Mouse (Mus musculus) gastrocnemius, adult 2 months (tissue): ENCODE results near the gene Usp44. TPM values are rescaled to one million over a fixed set of nuclear protein-coding genes. Genes with fewer than 3 reads are reported as not detected.

Experiments used
- DNase-seq: peaks from one replicate; pipeline ENCODE4 v3.0.0; 2022
- H3K27ac ChIP-seq: fragments of 200-600 bp; 2 replicates; pipeline ENCODE4 v1.8.1; 2022; ENCODE audit warnings: mild to moderate bottlenecking
- H3K4me3 ChIP-seq: fragments of 200-600 bp; 2 replicates; pipeline ENCODE4 v1.8.1; 2022; ENCODE audit warnings: mild to moderate bottlenecking, moderate library complexity
- CTCF ChIP-seq: fragments of 200-600 bp; IDR thresholded peaks from 2 replicates; pipeline ENCODE4 v1.8.1; 2022; ENCODE audit warnings: antibody characterized with exemption, mild to moderate bottlenecking, moderate library complexity
- intact Hi-C: fragments of 180-260 bp; cut with DNase I; formaldehyde crosslinking; loops from one replicate; pipeline ENCODE4 v1.15.1; 2025
- total RNA-seq, 2 experiments: library from RNA; stranded (reverse); gene quantifications; 2 replicates each; pipeline ENCODE4 v1.2.3; 2021

The Usp44 gene
- total RNA-seq, 2 experiments from 2014 or later, result 0.31 to 0.33 TPM

GRCm38 (mm10) chr10:93897043-93897646 is 65.8 kb downstream of the Usp44 start, which contains the start of gene Metap2:
Gene Metap2, minus strand, starts transcription at chr10:93897093.
- no peak for TF ChIP-seq CTCF
- Histone ChIP-seq H3K4me3 (no peak within 1 kb of the TSS), H3K27ac (no peak within 1 kb of the TSS)
- DNase-seq, result no peak
- intact Hi-C loops, result no loop called here

DNA sequence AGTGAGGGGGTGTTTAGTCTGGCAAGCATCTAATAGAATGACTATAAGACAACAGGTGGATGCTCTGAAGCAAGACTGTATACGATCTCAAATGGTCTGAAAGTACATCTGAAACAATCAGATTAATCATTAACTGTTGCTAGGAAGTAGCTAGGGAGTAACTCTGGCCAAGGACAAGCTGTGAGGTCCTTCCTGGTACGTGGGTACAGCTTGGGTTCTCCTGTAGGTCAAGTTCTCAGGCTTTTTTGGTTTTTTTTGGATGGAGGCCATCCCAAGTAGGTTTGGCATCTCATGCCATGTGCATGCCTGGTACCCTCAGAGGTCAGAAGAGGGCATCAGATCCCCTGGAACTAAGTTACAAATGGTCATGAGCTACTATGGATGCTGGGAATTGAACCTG is 67.9 kb downstream of the Usp44 start:
- no peak overlapping the region for H3K27ac ChIP-seq
- no peak for DNase-seq
- H3K4me3 ChIP-seq, result no peak overlapping the region
- TF ChIP-seq CTCF, result no peak
- intact Hi-C loops, result no loop called here

- intact Hi-C loops, result no loop called here
- no peak for DNase-seq
- no peak for TF ChIP-seq CTCF
- no peak overlapping the region for H3K4me3 ChIP-seq
- H3K27ac ChIP-seq, result no peak overlapping the region
These were observed 68.6 kb downstream of the Usp44 start for GRCm38 (mm10) chr10:93899907-93900306.

DNA sequence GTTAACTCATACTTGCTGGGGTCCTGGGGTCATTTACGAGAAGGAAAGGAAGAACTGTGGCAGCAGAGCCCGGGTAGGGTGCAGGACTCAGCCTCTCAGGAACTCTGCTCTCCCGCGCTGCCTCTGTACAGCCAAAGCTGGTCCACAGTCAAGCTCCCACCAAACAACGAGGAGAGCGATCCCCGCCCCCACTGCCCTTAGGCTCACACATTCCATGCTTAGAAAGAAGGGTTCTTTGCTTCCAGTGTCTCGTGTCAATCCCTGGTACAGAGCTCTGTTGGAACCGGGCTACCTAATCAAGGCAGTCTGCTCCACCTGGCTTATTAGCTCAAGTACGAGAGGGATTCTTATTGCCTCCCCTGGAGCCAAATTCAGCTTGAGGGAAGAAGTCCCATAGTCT is 76.0 kb downstream of the Usp44 start:
- Histone ChIP-seq H3K4me3 (no peak overlapping the region), H3K27ac (no peak overlapping the region)
- no peak for DNase-seq
- intact Hi-C loops, result no loop called here
- no peak for TF ChIP-seq CTCF

Other genes starting within 250 kb of the Usp44 start
- gene Snrpf, start 241.8 kb upstream of the Usp44 start, total RNA-seq, result 1 to 10 TPM; 6.5 to 8.9 TPM
- 10 to 100 TPM in 1 of 2 experiments, 1 to 10 TPM in 1; 6.7 to 14.8 TPM for gene Ntn4, start 190.9 kb upstream of the Usp44 start, total RNA-seq
- gene Metap2, start 65.5 kb downstream of the Usp44 start, total RNA-seq, result 100 to 1,000 TPM; 147 to 182 TPM
- 10 to 100 TPM; 40.3 to 50.5 TPM for gene Vezt, start 204.3 kb downstream of the Usp44 start, total RNA-seq
- 1 to 10 TPM; 2.4 to 3.2 TPM for gene Fgd6, start 204.4 kb downstream of the Usp44 start, total RNA-seq